24 mouse cellular contexts compared by ENCODE assay signal in genomic region chr7:115463367-115463766, GRCm38 (mm10).
"Had no signal": no experiment of that assay in that cellular context is flagged by ENCODE, and none has a peak within 500 bp of the region (broad histone marks: within the 10 kb centered on the region; RNA-seq: fewer than 3 reads in every experiment).

No protein-coding gene starts in this region.

- H3K4me2 ChIP-seq: heart, embryonic 12.5 days; hindbrain, embryonic 12.5 days; hindbrain, embryonic 15.5 days; kidney, embryonic 15.5 days; limb, embryonic 13.5 days; limb, embryonic 15.5 days; liver, embryonic 12.5 days had no signal

- H3K27me3 ChIP-seq: heart, embryonic 12.5 days; hindbrain, embryonic 12.5 days; hindbrain, embryonic 15.5 days; kidney, embryonic 15.5 days; limb, embryonic 13.5 days; limb, embryonic 15.5 days; liver, embryonic 12.5 days had no signal

- H3K9me3 ChIP-seq: heart, embryonic 10.5 days; hindbrain, embryonic 15.5 days; kidney, embryonic 15.5 days; limb, embryonic 15.5 days had no signal

- H3K4me1 ChIP-seq: hindbrain, embryonic 10.5 days; hindbrain, embryonic 12.5 days; hindbrain, embryonic 15.5 days; kidney, embryonic 15.5 days; limb, embryonic 15.5 days; liver, embryonic 12.5 days had no signal

- H3K36me3 ChIP-seq: hindbrain, embryonic 10.5 days; hindbrain, embryonic 12.5 days; hindbrain, embryonic 15.5 days; kidney, embryonic 15.5 days; limb, embryonic 13.5 days; limb, embryonic 15.5 days; liver, embryonic 12.5 days had no signal

- ATAC-seq: hindbrain, postnatal 0 days; intestine, embryonic 16.5 days; liver, embryonic 12.5 days had no signal

- H3K9ac ChIP-seq: heart, embryonic 12.5 days; hindbrain, embryonic 12.5 days; hindbrain, embryonic 15.5 days; kidney, embryonic 15.5 days; limb, embryonic 13.5 days; limb, embryonic 15.5 days; liver, embryonic 12.5 days; liver, embryonic 14.5 days had no signal

- DNase-seq: gastrocnemius, postnatal 25 days; heart, postnatal 10 days; heart, postnatal 4 days; kidney, adult 11 months; kidney, adult 2 months; kidney, adult 9 months; kidney, postnatal 14 days; kidney, postnatal 36 days; layer of hippocampus, adult 9-11 months; layer of hippocampus, postnatal 36 days; left cerebral cortex, postnatal 4 days had no signal

- H3K4me3 ChIP-seq: heart, embryonic 10.5 days; heart, embryonic 12.5 days; hindbrain, embryonic 10.5 days; hindbrain, embryonic 12.5 days; hindbrain, embryonic 15.5 days; kidney, embryonic 15.5 days; limb, embryonic 13.5 days; limb, embryonic 15.5 days; liver, embryonic 12.5 days had no signal

- H3K27ac ChIP-seq: heart, embryonic 10.5 days; hindbrain, embryonic 10.5 days; hindbrain, embryonic 12.5 days; hindbrain, embryonic 15.5 days; hindbrain, postnatal 0 days; kidney, embryonic 15.5 days; kidney, postnatal 0 days; limb, embryonic 15.5 days; liver, embryonic 12.5 days; liver, embryonic 14.5 days had no signal
